Mouse (Mus musculus) c-Kit-positive CD71-negative TER-119-negative erythroid progenitor cells, embryonic 14.5 days (primary cell): ENCODE measurements around the gene Olfr486.
"Not testable (repeated sequence)": the region's sequence is repeated elsewhere in the genome, so short reads cannot be mapped to it uniquely, and the experiment has no call there.

ENCODE experiments used
- DNase-seq: peaks from one replicate; pipeline ENCODE4 v3.0.0-alpha.2; 2013; ENCODE audit warnings: low read depth

Olfr486 gene

DNA sequence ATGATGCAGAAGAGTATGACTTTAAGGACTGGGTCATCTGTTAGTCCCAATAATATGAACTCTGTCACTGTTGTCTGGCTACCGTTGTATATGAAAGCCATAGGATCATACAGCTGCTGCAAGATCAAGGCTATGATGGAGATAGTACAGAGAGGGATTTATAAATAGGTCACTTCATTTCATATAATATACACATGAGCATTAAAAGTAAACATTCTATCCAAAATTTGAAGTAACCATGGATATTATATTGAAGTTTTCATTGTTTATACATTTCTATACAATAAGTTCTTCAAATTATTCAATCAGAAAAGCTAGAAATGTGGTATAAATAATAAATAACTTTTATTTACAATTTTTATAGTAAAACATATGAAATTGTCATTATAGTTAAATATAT is at the start of gene Olfr486:
Gene Olfr486 (minus strand): TSS at position 101 of the 400 bp plus-strand sequence.
- DNase-seq: not testable (repeated sequence)

DNA sequence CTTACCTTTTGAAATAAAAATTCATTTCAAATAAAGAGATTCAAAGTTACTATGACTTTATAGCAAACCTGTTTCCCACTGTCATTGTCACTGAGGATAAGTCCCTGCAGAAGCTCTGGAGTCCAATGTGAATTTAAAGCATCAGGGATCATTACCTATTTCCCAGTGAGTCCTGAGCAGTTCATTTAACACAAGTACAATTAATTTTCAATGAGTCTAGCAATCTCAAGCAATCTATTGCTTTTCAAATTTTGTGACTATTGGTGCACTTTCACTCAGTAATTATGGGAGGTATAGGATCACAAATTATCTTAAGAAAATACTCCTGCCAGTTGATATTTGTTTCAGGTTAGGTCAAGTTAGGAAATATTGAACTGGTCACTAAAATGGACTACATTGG is 42.0 kb upstream of the Olfr486 start, which contains the start of gene Olfr487:
Gene Olfr487 (minus strand): TSS at position 101 of the 400 bp plus-strand sequence.
- DNase-seq: not testable (repeated sequence)

DNA sequence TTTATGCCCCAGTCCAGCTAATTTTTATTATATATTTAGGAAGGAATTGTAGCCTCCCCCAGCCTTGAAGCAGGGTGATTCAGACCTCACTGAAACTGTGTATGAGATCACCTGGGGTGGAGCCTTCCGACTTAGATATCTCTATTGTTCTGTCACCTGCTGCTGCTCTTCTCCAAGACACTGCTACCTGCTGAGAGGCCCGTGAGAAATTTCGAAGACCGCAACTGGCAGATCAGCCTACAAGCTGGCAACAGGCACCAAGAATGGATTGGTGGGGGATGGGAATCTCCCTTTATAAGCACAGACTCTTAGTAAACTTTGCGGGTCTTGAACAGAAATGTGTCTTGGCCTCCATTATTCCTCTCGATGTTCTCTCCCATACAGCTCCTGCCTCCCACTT is 24.4 kb upstream of the Olfr486 start:
- DNase-seq: no peak

DNA sequence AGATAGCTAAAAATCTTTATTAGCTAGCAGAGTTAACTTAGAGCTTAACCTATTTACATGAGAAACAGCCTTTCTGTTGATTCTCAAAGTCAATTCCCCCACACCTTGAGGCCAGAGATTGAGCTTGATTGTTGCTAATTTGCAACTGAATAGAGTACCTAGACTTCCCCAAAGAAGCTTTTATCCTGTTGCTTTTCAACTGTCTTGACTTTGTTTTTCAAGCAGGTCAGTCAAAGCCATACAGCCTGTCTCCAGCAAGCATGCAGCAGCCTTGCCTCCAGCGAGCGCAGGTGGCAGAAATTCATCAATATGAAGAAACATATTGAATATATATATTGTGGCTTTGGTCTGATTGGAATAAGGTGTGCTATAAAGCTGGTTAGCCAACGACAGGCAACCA is 23.8 kb upstream of the Olfr486 start:
- not testable (repeated sequence) for DNase-seq

DNA sequence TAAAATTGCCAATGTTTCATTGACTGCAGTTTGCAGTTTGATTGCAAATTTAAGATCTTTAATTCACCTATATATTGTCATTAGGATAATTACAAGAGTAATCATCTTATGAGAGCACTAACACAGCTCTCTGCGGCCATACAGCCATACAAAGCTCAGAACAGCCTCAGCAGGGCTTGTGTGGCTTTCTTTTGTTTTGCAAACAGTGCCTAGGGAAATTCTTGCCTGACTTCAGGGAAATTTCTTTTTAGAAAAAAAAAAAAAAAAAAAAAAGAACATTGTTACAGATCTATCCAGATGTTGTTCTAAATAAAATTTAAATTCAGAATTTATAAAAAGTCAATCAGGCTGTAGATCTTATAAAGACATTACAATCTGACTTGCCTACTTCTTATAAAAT is 20.2 kb upstream of the Olfr486 start:
- DNase-seq: not testable (repeated sequence)

DNA sequence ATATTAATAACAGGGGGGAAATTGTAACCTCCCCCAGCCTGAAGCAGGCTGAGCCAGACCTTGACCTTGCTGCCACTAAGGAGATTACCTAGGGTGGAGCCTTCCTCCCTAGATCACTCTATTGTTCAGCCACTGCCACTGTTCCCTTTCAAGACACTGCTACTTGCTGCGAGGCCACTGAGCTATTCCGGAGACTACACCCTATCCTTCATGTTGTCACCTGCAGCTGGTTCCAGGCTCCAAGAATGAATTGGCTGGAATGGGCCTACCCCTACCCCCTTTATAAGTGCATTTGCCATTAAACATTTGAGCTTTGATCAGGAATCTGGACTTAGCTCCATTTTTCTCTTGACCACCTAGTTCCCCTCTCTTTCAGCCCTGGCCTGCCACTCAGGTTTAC is 18.7 kb upstream of the Olfr486 start:
- DNase-seq: not testable (repeated sequence)

DNA sequence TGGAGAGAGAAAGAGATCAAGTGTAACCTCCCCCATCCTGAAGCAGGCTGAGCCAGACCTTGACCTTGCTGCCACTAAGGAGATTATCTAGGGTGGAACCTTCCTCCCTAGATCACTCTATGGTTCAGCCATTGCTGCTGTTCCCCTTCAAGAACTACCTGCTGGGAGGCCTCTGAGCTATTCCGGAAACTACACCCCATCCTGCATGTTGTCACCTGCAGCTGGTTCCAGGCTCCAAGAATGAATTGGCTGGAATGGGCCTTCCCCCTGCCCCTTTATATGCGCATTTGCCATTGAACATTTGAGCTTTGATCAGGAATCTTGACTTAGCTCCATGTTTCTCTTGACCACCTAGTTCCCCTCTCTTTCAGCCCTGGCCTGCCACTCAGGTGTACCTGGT is 12.7 kb upstream of the Olfr486 start:
- not testable (repeated sequence) for DNase-seq

DNA sequence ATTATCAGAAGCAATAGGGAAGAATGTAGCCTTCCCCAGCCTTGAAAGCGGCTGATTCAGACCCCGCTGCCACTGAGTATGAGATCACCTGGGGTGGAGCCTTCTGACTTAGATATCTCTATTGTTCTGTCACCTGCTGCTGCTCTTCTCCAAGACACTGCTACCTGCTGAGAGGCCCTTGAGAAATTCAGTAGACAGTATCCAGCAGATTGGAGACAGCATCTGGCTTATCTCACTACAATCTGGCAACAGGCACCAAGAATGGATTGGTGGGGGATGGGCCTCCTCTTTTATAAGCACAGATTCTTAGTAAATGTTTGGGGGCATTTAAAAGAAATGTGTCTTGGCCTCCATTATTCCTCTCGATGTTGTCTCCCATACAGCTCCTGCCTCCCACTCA is 11.9 kb upstream of the Olfr486 start:
- not testable (repeated sequence) for DNase-seq

DNA sequence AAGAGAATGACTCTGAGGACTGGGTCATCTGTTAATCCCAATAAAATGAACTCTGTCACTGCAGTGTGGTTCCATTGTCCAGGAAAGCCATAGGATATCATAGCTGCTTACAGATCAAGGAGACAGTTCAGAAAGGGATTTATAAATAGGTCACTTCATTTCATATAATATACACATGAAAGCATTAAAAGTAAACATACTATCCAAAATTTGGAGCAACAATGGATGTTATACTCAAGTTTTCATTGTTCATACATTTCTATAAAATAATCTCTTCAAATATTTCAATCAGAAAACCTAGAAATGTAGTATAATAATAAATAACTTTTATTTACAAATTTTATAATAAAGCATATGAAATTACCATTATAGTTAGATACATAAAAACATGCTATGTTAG is 12.8 kb downstream of the Olfr486 start, which contains the start of gene Olfr485:
Gene Olfr485 (minus strand): TSS at position 101 of the 400 bp plus-strand sequence.
- no peak for DNase-seq

DNA sequence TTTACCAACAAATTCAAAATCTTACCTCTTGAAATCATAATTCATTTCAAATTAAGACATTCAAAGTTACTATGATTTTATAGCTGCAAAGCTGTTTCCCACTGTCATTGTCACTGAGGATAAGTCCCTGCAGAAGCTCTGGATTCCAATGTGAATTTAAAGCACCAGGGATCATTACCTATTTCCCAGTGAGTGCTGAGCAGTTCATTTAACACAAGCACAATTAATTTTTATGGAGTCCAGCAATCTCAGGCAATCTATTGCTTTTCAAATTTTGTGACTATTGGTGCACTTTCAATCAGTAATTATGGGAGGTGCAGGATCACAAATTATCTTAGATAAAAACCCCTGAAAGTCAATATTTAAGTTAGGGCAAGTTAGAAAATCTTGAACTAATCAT is 45.2 kb downstream of the Olfr486 start, which contains the start of gene Olfr484:
Gene Olfr484 (minus strand): TSS at position 101 of the 400 bp plus-strand sequence.
- DNase-seq: no peak
